Comparison of ENCODE assay signal across 11 mouse cellular contexts in genomic region chr5:102770611-102771010, GRCm38 (mm10).
"Had no signal": no experiment of that assay in that cellular context is flagged by ENCODE, and none has a peak within 500 bp of the region (broad histone marks: within the 10 kb centered on the region; RNA-seq: fewer than 3 reads in every experiment).

No protein-coding gene starts in this region.

- ATAC-seq: hindbrain, embryonic 16.5 days; inflammation-experienced regulatory T-cells, adult 6 months; intestine, postnatal 0 days; midbrain, embryonic 13.5 days had no signal

- DNase-seq: right cerebral cortex, postnatal 14 days; thymus, adult 2 months; thymus, postnatal 25 days had no signal

- H3K36me3 ChIP-seq: limb, embryonic 10.5 days; liver, embryonic 15.5 days; midbrain, embryonic 13.5 days had no signal

- H3K9ac ChIP-seq: liver, embryonic 15.5 days; midbrain, embryonic 13.5 days had no signal

- H3K27me3 ChIP-seq: liver, embryonic 15.5 days; midbrain, embryonic 13.5 days had no signal

- H3K4me1 ChIP-seq: liver, embryonic 15.5 days had no signal

- H3K9me3 ChIP-seq: limb, embryonic 10.5 days; liver, embryonic 15.5 days; midbrain, embryonic 13.5 days had no signal

- H3K4me3 ChIP-seq: left cerebral cortex, adult 2 months; limb, embryonic 10.5 days; liver, embryonic 15.5 days; midbrain, embryonic 13.5 days had no signal

- H3K27ac ChIP-seq: left cerebral cortex, adult 2 months; limb, embryonic 10.5 days; liver, embryonic 15.5 days; midbrain, embryonic 13.5 days had no signal

- H3K4me2 ChIP-seq: liver, embryonic 11.5 days; liver, embryonic 15.5 days; midbrain, embryonic 13.5 days had no signal
